9 mouse cellular contexts compared by ENCODE assay signal in genomic region chr9:79617336-79617735, GRCm38 (mm10).
DNase-seq lines count a peak whose midpoint lies in the region; TF ChIP-seq lines count a peak whose summit lies in the region.
"Had no signal": no experiment of that assay in that cellular context is flagged by ENCODE, and none has a peak within 500 bp of the region (broad histone marks: within the 10 kb centered on the region; RNA-seq: fewer than 3 reads in every experiment).

No protein-coding gene starts in this region.

- no peaks in the 10 kb centered on the region for H3K9me3 ChIP-seq in heart, embryonic 10.5 days
- H3K9me3 ChIP-seq: embryonic facial prominence, embryonic 13.5 days had no signal

- peaks cover 19% of the 10 kb centered on the region; the same call in 1 of the 2 replicates for H3K4me1 ChIP-seq in heart, embryonic 10.5 days
- no peaks in the 10 kb centered on the region for H3K4me1 ChIP-seq in liver, adult 2 months (ENCODE audit: control insufficient read depth, insufficient read depth, low read length)
- H3K4me1 ChIP-seq: embryonic facial prominence, embryonic 13.5 days had no signal

- no peak overlapping the region for H3K9ac ChIP-seq in liver, adult 2 months (ENCODE audit: low read depth, low read length)
- H3K9ac ChIP-seq: embryonic facial prominence, embryonic 13.5 days had no signal

- 2% methylated on average over 3 of the region's 3 CpGs for WGBS in heart, embryonic 10.5 days
- 44% methylated on average over 3 of the region's 3 CpGs for WGBS in liver, adult 2 months

- H3K4me3 ChIP-seq in C2C12 (ENCODE audit: insufficient read depth, poor library complexity, severe bottlenecking) = no peak overlapping the region
- no peak overlapping the region for H3K4me3 ChIP-seq in heart, embryonic 10.5 days
- H3K4me3 ChIP-seq in liver, adult 2 months (ENCODE audit: insufficient read depth, low read depth, low read length) = no peak overlapping the region
- H3K4me3 ChIP-seq: embryonic facial prominence, embryonic 13.5 days had no signal

- TF ChIP-seq CTCF in C2C12 (IDR thresholded peaks at IDR 0.05; ENCODE audit: control insufficient read depth, insufficient read depth, insufficient read length) = no peak
- no peak for TF ChIP-seq CTCF in liver, adult 2 months (IDR thresholded peaks at IDR 0.05; ENCODE audit: low read depth, low read length)

- no peaks in the 10 kb centered on the region for H3K27me3 ChIP-seq in C2C12 (ENCODE audit: control insufficient read depth, insufficient read depth, insufficient read length)
- H3K27me3 ChIP-seq in heart, embryonic 10.5 days (ENCODE audit: insufficient read depth, poor library complexity, severe bottlenecking) = no peaks in the 10 kb centered on the region
- no peaks in the 10 kb centered on the region for H3K27me3 ChIP-seq in liver, adult 2 months (ENCODE audit: control insufficient read depth, insufficient read depth, low read length)
- H3K27me3 ChIP-seq: embryonic facial prominence, embryonic 13.5 days had no signal

- no peaks in the 10 kb centered on the region for H3K36me3 ChIP-seq in C2C12 (ENCODE audit: control insufficient read depth, insufficient read depth)
- H3K36me3 ChIP-seq in heart, embryonic 10.5 days = no peaks in the 10 kb centered on the region
- no peaks in the 10 kb centered on the region for H3K36me3 ChIP-seq in liver, adult 2 months (ENCODE audit: control insufficient read depth, insufficient read depth, low read length)

- peak; percentile 16 to 26 for DNase-seq in adrenal gland, adult (ENCODE audit: inconsistent age in 2 of 2, low spot score in 1 of 2)
- no peak for DNase-seq in adrenal gland, adult 18-20 months (ENCODE audit: low spot score in 2 of 2)
- peak; percentile 96 for DNase-seq in heart, embryonic 10.5 days (ENCODE audit: low spot score)
- peak; percentile 21 for DNase-seq in liver, adult 2 months (ENCODE audit: extremely low read depth, low read depth, low spot score)
- DNase-seq in cerebellum, adult 11-12 months = no peak
- no peak for DNase-seq in gastrocnemius, adult 8-10 months (ENCODE audit: low spot score in 2 of 2)
- no peak for DNase-seq in frontal cortex, postnatal 25 days (ENCODE audit: low spot score in 2 of 2)

- H3K27ac ChIP-seq in heart, embryonic 10.5 days = peak overlapping the region; percentile 83; the same call in 1 of the 2 replicates
- no peak overlapping the region for H3K27ac ChIP-seq in liver, adult 2 months (replicated peaks; ENCODE audit: insufficient read depth, low read depth, low read length)
- H3K27ac ChIP-seq: embryonic facial prominence, embryonic 13.5 days had no signal

- no peaks in the 10 kb centered on the region for H3K79me3 ChIP-seq in C2C12 (ENCODE audit: low read depth)

- no peak overlapping the region for H3ac ChIP-seq in C2C12 (ENCODE audit: control insufficient read depth, insufficient read length, low read depth)

- no peak for TF ChIP-seq POLR2A in liver, adult 2 months (IDR thresholded peaks at IDR 0.05; ENCODE audit: extremely low read depth, insufficient read depth, low read length)

- H3K79me2 ChIP-seq in C2C12 (ENCODE audit: control insufficient read depth, insufficient read depth) = no peaks in the 10 kb centered on the region
- no peaks in the 10 kb centered on the region for H3K79me2 ChIP-seq in liver, adult 2 months (ENCODE audit: control insufficient read depth, insufficient read depth, low read length)

TF ChIP-seq in C2C12, 6 proteins besides CTCF, POLR2A, EP300 and RAD21:
- TF ChIP-seq MYOG (IDR thresholded peaks at IDR 0.05; ENCODE audit: control insufficient read depth, extremely low read depth, insufficient read length) = no peak
- TF ChIP-seq USF1 (IDR thresholded peaks at IDR 0.05; ENCODE audit: low read depth) = peak; percentile 99
TF ChIP-seq in C2C12: peak in this region for 1.

Comparison
In these comparisons a context has a peak if more than half of its experiments do, and no peak if none do; other contexts are left out.
1. DNase-seq: peak in adrenal gland, adult (2 of 2), heart, embryonic 10.5 days (single experiment) and liver, adult 2 months (single experiment); none in adrenal gland, adult 18-20 months (0 of 2), cerebellum, adult 11-12 months (single experiment), gastrocnemius, adult 8-10 months (0 of 2) and frontal cortex, postnatal 25 days (0 of 2).